Mouse (Mus musculus): ENCODE data around the gene Acsl5. TPM values are rescaled to one million over a fixed set of nuclear protein-coding genes. Genes with fewer than 3 reads are reported as not detected.
A peak's percentile ranks its signal among the peaks of the same experiment; 100 is the strongest.

The Acsl5 gene
- polyA plus RNA-seq, 1 experiment from 2014 or later, result 34.8 TPM

GRCm38 (mm10) chr19:55244791-55245231 is 6.9 kb upstream of the Acsl5 start:
- Histone ChIP-seq H3K4me2 (no peak overlapping the region), H3K9ac (no peak overlapping the region), H3K9me3 (no peaks in the 10 kb centered on the region), H3K4me3 (no peak overlapping the region), H3K27me3 (no peaks in the 10 kb centered on the region), H3K36me3 (no peaks in the 10 kb centered on the region), H3K4me1 (0 out of 2 replicates have a peak, but pooled peaks cover 2% of the 10 kb centered on the region), H3K27ac (no peak overlapping the region)
- no peak for ATAC-seq (ENCODE audit: insufficient number of reproducible peaks, insufficient read depth, low FRiP score, low TSS enrichment, low read depth)
- 18% methylated on average over 7 of the region's 7 CpGs for WGBS

DNA sequence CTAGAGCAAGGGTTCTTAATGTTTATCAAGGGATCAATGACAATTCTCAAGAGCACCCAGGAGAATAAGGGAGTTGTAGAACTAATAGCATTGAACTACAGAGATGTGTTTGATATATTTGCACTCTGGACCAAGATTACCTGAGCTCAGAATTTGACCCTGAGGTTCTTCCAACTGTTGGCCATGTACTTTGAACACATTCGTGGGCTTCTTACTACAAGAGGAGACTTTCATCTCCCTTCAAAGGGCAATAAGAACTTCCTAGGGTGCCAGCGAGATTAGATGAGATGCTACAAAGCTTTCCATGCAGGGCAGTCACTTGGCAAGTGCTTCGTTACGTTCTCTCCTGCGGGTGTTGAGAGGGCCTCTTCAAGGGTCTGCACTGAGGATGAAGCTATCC is 4.2 kb upstream of the Acsl5 start:
- Histone ChIP-seq H3K27me3 (no peaks in the 10 kb centered on the region), H3K9ac (no peak overlapping the region), H3K4me3 (no peak overlapping the region), H3K4me1 (0 out of 2 replicates have a peak, but pooled peaks cover 2% of the 10 kb centered on the region), H3K36me3 (no peaks in the 10 kb centered on the region), H3K27ac (no peak overlapping the region), H3K9me3 (no peaks in the 10 kb centered on the region), H3K4me2 (no peak overlapping the region)
- 89% methylated on average over 5 of the region's 5 CpGs for WGBS
- ATAC-seq (ENCODE audit: insufficient number of reproducible peaks, insufficient read depth, low FRiP score, low TSS enrichment, low read depth), result no peak

- H3K4me3 ChIP-seq, result no peak overlapping the region
- no peak overlapping the region for H3K9ac ChIP-seq
- H3K36me3 ChIP-seq, result no peaks in the 10 kb centered on the region
- H3K27me3 ChIP-seq, result no peaks in the 10 kb centered on the region
- no peak for ATAC-seq (ENCODE audit: insufficient number of reproducible peaks, insufficient read depth, low FRiP score, low TSS enrichment, low read depth)
- 80% methylated on average over 9 of the region's 9 CpGs for WGBS
- H3K9me3 ChIP-seq, result no peaks in the 10 kb centered on the region
- no peak overlapping the region for H3K27ac ChIP-seq
- H3K4me2 ChIP-seq, result no peak overlapping the region
- H3K4me1 ChIP-seq, result 0 out of 2 replicates have a peak, but pooled peaks cover 3% of the 10 kb centered on the region
Measured at GRCm38 (mm10) chr19:55247991-55248520, 3.7 kb upstream of the Acsl5 start.

DNA sequence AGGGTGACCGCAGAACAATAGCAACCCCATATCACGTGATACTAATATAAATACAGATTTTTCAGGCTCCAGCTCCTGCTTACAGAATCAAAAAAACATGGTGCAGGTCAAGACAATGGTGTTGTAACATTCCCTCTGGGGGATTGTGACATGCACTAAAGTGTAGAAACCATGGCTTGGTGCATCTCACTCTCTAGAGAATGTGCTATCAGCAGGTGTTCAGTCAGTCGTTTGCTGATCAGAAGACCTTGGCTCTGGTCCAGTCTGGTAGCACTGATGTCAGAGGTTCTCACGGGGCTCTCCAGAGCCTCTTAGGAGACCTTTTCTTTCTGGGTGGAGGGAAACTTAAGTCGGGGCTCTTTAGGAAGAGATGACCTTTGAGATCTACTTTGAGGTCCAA is 1.3 kb upstream of the Acsl5 start:
- Histone ChIP-seq H3K27me3 (no peaks in the 10 kb centered on the region), H3K27ac (no peak overlapping the region), H3K9me3 (no peaks in the 10 kb centered on the region), H3K4me3 (no peak overlapping the region), H3K9ac (no peak overlapping the region), H3K36me3 (no peaks in the 10 kb centered on the region), H3K4me2 (no peak overlapping the region), H3K4me1 (peaks cover 10% of the 10 kb centered on the region)
- WGBS, result 91% methylated on average over 5 of the region's 5 CpGs
- ATAC-seq (ENCODE audit: insufficient number of reproducible peaks, insufficient read depth, low FRiP score, low TSS enrichment, low read depth), result no peak

DNA sequence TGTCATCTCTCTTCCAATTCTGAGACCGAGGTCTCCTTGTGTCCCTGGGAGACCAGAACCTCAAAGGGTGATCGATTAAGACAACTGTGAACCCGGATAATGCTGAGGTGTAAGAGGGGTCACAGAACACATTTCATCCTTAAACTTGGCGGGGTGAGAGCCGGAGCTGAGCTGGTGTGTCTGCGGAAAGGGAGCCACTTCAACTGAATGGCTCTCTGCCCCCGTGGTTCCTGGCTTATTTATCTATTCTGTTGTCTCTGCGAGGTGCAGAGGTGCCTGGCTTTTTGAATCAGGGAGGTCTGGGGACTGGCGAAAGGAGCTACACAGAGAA is 1.5 kb downstream of the Acsl5 start:
- Histone ChIP-seq H3K4me2 (peak overlapping the region; percentile 93), H3K27me3 (no peaks in the 10 kb centered on the region), H3K36me3 (no peaks in the 10 kb centered on the region), H3K4me3 (peak overlapping the region; percentile 62), H3K9me3 (no peaks in the 10 kb centered on the region), H3K9ac (peak overlapping the region; percentile 82), H3K27ac (peak overlapping the region; percentile 74), H3K4me1 (peaks cover 10% of the 10 kb centered on the region)
- ATAC-seq (ENCODE audit: insufficient number of reproducible peaks, insufficient read depth, low FRiP score, low TSS enrichment, low read depth), result no peak
- WGBS, result 5% methylated on average over 9 of the region's 9 CpGs

DNA sequence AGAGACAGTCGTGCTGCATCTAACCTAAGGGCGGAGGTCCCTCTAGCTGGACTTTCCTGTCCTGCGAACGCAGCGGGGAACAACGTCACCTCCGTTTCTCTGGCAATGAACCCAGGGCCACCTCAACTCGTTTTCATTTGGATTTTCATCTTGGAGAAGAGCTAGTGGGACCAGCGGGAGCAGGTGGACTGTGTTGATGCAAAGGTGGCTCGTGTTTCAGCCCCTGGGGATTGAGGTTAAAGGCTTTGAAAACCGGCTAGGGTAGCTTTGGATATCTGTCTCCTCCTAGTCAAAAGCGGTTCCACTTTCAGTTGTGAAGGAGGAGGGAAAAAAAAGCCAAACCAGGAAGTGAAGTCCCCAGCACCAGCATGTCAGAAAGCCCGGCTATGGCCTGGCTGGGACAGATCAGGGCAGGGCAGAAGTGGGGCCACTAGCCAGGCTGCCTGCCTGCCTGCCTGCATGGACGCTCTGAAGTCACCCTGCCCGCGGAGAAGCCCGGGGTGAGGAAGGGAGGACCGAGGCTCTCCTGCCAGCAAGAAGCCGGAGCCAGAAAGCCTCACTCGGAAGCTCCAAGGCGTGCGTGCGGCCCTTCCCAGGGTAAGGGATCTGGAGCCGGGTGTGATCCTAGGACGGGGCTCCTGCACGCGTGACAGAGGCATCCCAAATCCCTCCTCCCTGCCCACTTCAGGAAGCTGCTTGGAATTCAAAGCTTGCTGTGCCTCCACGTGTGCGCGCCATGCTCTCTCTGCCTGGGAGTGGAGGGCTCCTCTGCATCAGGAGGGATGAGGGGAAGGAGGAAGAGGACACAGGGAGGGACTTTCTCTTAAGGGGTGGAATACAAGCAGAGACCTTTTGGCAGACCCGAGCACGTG is 2.1 kb downstream of the Acsl5 start:
- WGBS, result under 1% methylated on average over 32 of the region's 32 CpGs
- H3K4me3 ChIP-seq, result peak overlapping the region; percentile 62
- ATAC-seq (ENCODE audit: insufficient number of reproducible peaks, insufficient read depth, low FRiP score, low TSS enrichment, low read depth), result peak; percentile 66
- H3K9ac ChIP-seq, result peak overlapping the region; percentile 82
- H3K27ac ChIP-seq, result peak overlapping the region; percentile 74
- no peaks in the 10 kb centered on the region for H3K9me3 ChIP-seq
- H3K4me1 ChIP-seq, result peaks cover 10% of the 10 kb centered on the region
- H3K36me3 ChIP-seq, result no peaks in the 10 kb centered on the region
- H3K27me3 ChIP-seq, result no peaks in the 10 kb centered on the region
- H3K4me2 ChIP-seq, result peak overlapping the region; percentile 93

DNA sequence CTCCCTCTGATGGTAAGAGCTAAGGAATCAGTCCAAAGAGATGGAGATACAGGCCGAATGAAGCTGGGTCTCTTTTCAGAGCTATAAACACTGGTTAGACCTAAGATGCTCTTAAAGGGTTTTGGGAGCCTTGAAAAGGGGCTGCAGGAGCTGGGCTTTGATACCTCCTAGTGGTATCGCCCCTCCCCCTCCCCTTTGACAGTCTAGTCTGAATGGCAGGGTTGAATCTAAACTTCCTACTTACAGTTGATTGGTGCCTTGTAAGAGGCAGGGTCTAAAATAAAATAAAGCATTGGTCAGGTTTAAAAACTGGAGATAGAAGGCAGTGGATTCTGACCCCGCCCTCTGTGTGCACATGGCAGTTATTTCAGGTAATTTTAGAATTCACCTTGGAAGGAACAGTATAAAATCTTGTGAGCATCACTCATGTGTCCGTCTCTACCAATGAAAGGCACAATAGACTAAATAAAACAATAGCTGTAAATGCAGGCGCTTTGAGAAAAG is 2.8 kb downstream of the Acsl5 start:
- H3K36me3 ChIP-seq, result no peaks in the 10 kb centered on the region
- no peaks in the 10 kb centered on the region for H3K27me3 ChIP-seq
- H3K9ac ChIP-seq, result peak overlapping the region; percentile 82
- H3K4me1 ChIP-seq, result peaks cover 10% of the 10 kb centered on the region
- WGBS, result 5% methylated on average over 5 of the region's 5 CpGs
- no peaks in the 10 kb centered on the region for H3K9me3 ChIP-seq
- no peak for ATAC-seq (ENCODE audit: insufficient number of reproducible peaks, insufficient read depth, low FRiP score, low TSS enrichment, low read depth)
- peak overlapping the region; percentile 74 for H3K27ac ChIP-seq
- H3K4me3 ChIP-seq, result peak overlapping the region; percentile 62
- peak overlapping the region; percentile 93 for H3K4me2 ChIP-seq

DNA sequence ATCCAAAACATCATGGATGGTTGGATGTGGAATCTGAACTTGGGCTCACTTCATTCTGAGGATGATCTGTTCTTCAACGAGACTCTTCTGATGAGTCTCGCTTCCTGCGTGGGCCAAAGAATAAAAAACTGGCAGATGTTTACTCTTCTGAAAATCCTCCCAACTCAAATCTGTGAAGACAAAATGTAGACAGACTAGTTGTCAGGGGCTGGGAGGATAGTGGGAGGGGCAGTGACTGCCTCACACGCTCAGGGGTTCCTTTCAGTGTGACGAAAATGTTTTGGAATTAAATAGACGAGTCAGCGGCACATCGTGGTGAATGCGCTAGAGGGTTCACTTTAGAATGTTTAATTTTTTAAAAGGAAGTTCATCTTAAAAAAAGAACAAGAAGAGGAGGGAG is 4.4 kb downstream of the Acsl5 start:
- no peak for ATAC-seq (ENCODE audit: insufficient number of reproducible peaks, insufficient read depth, low FRiP score, low TSS enrichment, low read depth)
- Histone ChIP-seq H3K9ac (no peak overlapping the region), H3K9me3 (no peaks in the 10 kb centered on the region), H3K4me1 (peaks cover 10% of the 10 kb centered on the region), H3K36me3 (no peaks in the 10 kb centered on the region), H3K4me3 (no peak overlapping the region), H3K27me3 (no peaks in the 10 kb centered on the region), H3K4me2 (no peak overlapping the region), H3K27ac (no peak overlapping the region)
- WGBS, result 78% methylated on average over 9 of the region's 9 CpGs

- 92% methylated on average over 5 of the region's 5 CpGs for WGBS
- Histone ChIP-seq H3K4me3 (no peak overlapping the region), H3K9ac (no peak overlapping the region), H3K4me2 (no peak overlapping the region), H3K9me3 (no peaks in the 10 kb centered on the region), H3K36me3 (no peaks in the 10 kb centered on the region), H3K27me3 (no peaks in the 10 kb centered on the region), H3K27ac (no peak overlapping the region), H3K4me1 (peaks cover 10% of the 10 kb centered on the region)
- ATAC-seq (ENCODE audit: insufficient number of reproducible peaks, insufficient read depth, low FRiP score, low TSS enrichment, low read depth), result no peak
Measured at GRCm38 (mm10) chr19:55257656-55258375, 6.1 kb downstream of the Acsl5 start.

DNA sequence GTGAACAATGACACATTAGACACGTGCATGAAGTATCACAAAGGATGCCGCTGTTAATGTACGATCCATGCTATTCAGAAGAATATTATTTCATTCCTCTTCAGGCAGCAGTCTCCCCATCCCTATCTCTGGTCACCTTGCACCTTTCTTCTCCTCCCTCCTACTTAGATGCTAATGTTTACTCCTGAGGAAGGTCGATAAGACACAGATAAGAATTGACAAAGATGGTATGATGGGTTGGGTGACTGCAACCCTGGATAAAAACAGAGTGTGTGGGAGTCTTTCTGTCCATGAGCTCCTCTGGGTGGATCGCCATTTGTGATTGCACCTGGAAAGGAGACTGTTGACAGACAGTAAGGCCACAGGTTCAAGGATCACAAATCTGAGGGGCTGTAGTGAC is 6.8 kb downstream of the Acsl5 start:
- Histone ChIP-seq H3K27ac (no peak overlapping the region), H3K4me2 (no peak overlapping the region), H3K27me3 (no peaks in the 10 kb centered on the region), H3K36me3 (no peaks in the 10 kb centered on the region), H3K4me1 (peaks cover 7% of the 10 kb centered on the region), H3K9ac (no peak overlapping the region), H3K4me3 (no peak overlapping the region), H3K9me3 (no peaks in the 10 kb centered on the region)
- 91% methylated on average over 5 of the region's 5 CpGs for WGBS
- ATAC-seq (ENCODE audit: insufficient number of reproducible peaks, insufficient read depth, low FRiP score, low TSS enrichment, low read depth), result no peak

DNA sequence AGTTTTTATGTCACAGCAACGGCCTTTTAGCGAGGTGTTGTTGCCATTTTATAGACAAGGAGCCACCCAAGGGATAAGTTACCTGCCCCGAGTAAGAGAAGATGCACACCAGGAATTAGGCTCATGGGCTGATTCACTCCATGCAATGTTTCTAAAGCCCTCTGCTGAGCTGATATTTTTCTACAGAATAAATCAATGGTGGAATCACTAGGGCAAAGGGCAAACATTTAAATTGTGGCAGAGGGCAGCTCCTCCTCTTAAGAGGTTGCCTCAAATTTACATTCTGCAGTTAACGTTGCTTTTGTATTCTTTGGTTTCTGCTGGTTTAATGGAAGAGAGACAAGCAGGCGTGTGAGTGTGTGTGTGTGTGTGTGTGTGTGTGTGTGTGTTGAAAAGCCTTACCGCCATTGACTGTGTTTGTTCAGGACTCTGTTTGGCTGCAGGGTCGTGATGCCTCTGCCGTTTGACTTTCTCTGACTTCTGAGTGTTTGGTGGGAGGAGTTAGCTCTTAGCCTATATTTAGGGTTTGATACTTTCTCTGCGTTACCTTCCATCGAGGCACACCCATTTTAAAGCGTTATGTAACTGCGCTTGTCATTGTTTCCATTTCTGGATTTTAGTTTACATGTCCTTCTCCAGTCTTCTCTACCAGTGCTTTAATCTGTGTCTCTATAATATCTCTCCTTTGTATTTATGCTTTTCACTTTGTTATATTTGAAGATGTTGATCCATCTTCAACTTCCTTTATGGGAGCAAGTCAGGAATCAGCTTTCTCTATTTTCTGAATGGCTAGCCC is 8.8 kb downstream of the Acsl5 start:
- no peak overlapping the region for H3K9ac ChIP-seq
- WGBS, result 78% methylated on average over 12 of the region's 12 CpGs
- no peak for ATAC-seq (ENCODE audit: insufficient number of reproducible peaks, insufficient read depth, low FRiP score, low TSS enrichment, low read depth)
- no peak overlapping the region for H3K4me3 ChIP-seq
- no peak overlapping the region for H3K4me2 ChIP-seq
- no peaks in the 10 kb centered on the region for H3K27me3 ChIP-seq
- no peaks in the 10 kb centered on the region for H3K9me3 ChIP-seq
- no peak overlapping the region for H3K27ac ChIP-seq
- H3K4me1 ChIP-seq, result no peaks in the 10 kb centered on the region
- H3K36me3 ChIP-seq, result no peaks in the 10 kb centered on the region

All from embryonic facial prominence, embryonic 13.5 days (tissue).